Mouse (Mus musculus) MEL (cell line): ENCODE data around the gene Atoh8. TPM values are rescaled to one million over a fixed set of nuclear protein-coding genes. Genes with fewer than 3 reads are reported as not detected.

Source experiments
- DNase-seq: peaks from one replicate; pipeline ENCODE4 v3.0.0; 2011; ENCODE audit warnings: low read depth, low spot score
- H3K27ac ChIP-seq: 2 replicates; pipeline ENCODE4 v1.5.1; 2012; ENCODE audit warnings: low read depth, mild to moderate bottlenecking, control low read depth, low read length, moderate library complexity; ENCODE audit not compliant: control insufficient read depth
- H3K27me3 ChIP-seq, 2 experiments: fragments of 150-350 bp in 1 of 2; sonication (generic) in 1 of 2; 2 replicates each; pipeline ENCODE4 v1.6.1; 2012; ENCODE audit warnings: low read length in 2 of 2, mild to moderate bottlenecking in 2 of 2, improper control_type of control experiment in 1 of 2, moderate library complexity in 1 of 2; ENCODE audit not compliant: insufficient read depth in 2 of 2, control insufficient read depth in 1 of 2
- H3K36me3 ChIP-seq, 2 experiments: 2 replicates each; pipeline ENCODE4 v1.6.1; 2012 to 2014; ENCODE audit warnings: low read length in 2 of 2, improper control_type of control experiment in 1 of 2, inconsistent platforms in 1 of 2, mild to moderate bottlenecking in 1 of 2; ENCODE audit not compliant: insufficient read depth in 2 of 2, control insufficient read depth in 1 of 2
- H3K4me1 ChIP-seq, 2 experiments: fragments of 150-350 bp in 1 of 2; sonication (generic) in 1 of 2; 2 replicates each; pipeline ENCODE4 v1.6.1; 2012; ENCODE audit warnings: low read length in 2 of 2, improper control_type of control experiment in 1 of 2, mild to moderate bottlenecking in 1 of 2; ENCODE audit not compliant: insufficient read depth in 2 of 2, control insufficient read depth in 1 of 2
- H3K4me3 ChIP-seq, 2 experiments: fragments of 150-350 bp in 1 of 2; sonication (generic) in 1 of 2; 2 replicates each; pipeline ENCODE4 v1.5.1; 2012; ENCODE audit warnings: low read depth in 2 of 2, low read length in 2 of 2, mild to moderate bottlenecking in 2 of 2, moderate library complexity in 2 of 2, control low read depth in 1 of 2, improper control_type of control experiment in 1 of 2; ENCODE audit not compliant: control insufficient read depth in 1 of 2, insufficient read depth in 1 of 2
- H3K79me2 ChIP-seq: 2 replicates; pipeline ENCODE4 v1.6.1; 2012; ENCODE audit warnings: mild to moderate bottlenecking, low read length, moderate library complexity; ENCODE audit not compliant: control insufficient read depth, poor library complexity, insufficient read depth
- H3K9ac ChIP-seq: 2 replicates; pipeline ENCODE4 v1.6.1; 2012; ENCODE audit warnings: low read depth, mild to moderate bottlenecking, control low read depth, low read length, moderate library complexity; ENCODE audit not compliant: control insufficient read depth, poor library complexity, severe bottlenecking
- H3K9me3 ChIP-seq: fragments of 150-350 bp; sonication (generic); replicated peaks from 2 replicates; pipeline ENCODE4 v1.6.1; 2012; ENCODE audit warnings: mild to moderate bottlenecking, low read length, improper control_type of control experiment, moderate library complexity; ENCODE audit not compliant: insufficient read depth
- BHLHE40 ChIP-seq: IDR thresholded peaks from 2 replicates; pipeline ENCODE4 v1.6.1; 2012; ENCODE audit warnings: low read depth, mild to moderate bottlenecking, inconsistent platforms, low read length, improper control_type of control experiment, borderline replicate concordance
- CHD1 ChIP-seq: IDR thresholded peaks from 2 replicates; pipeline ENCODE4 v1.6.1; 2012; ENCODE audit warnings: low read depth, mild to moderate bottlenecking, inconsistent platforms, low read length, improper control_type of control experiment
- CHD2 ChIP-seq: IDR thresholded peaks from 2 replicates; pipeline ENCODE4 v1.6.1; 2011; ENCODE audit warnings: low read length, improper control_type of control experiment
- E2F4 ChIP-seq: IDR thresholded peaks from 2 replicates; pipeline ENCODE4 v1.6.1; 2011; ENCODE audit warnings: low read depth, low read length, improper control_type of control experiment, borderline replicate concordance
- EP300 ChIP-seq, 2 experiments: IDR thresholded peaks; 2 replicates each; pipeline ENCODE4 v1.6.1; 2011; ENCODE audit warnings: improper control_type of control experiment in 2 of 2, low read length in 2 of 2, low read depth in 1 of 2, mild to moderate bottlenecking in 1 of 2
- GABPA ChIP-seq: IDR thresholded peaks from 2 replicates; pipeline ENCODE4 v1.6.1; 2012; ENCODE audit warnings: low read depth, mild to moderate bottlenecking, inconsistent platforms, low read length, improper control_type of control experiment, moderate library complexity
- GATA1 ChIP-seq: IDR thresholded peaks from 2 replicates; pipeline ENCODE4 v1.6.1; 2011; ENCODE audit warnings: low read depth, low read length, improper control_type of control experiment
- HCFC1 ChIP-seq: IDR thresholded peaks from 2 replicates; pipeline ENCODE4 v1.6.1; 2012; ENCODE audit warnings: low read depth, mild to moderate bottlenecking, inconsistent platforms, low read length, improper control_type of control experiment, moderate library complexity
- JUND ChIP-seq: IDR thresholded peaks from 2 replicates; pipeline ENCODE4 v1.6.1; 2011; ENCODE audit warnings: low read depth, mild to moderate bottlenecking, improper control_type of control experiment, low read length
- MAX ChIP-seq: IDR thresholded peaks from 2 replicates; pipeline ENCODE4 v1.6.1; 2011; ENCODE audit warnings: low read length, improper control_type of control experiment
- MAZ ChIP-seq: IDR thresholded peaks from 2 replicates; pipeline ENCODE4 v1.6.1; 2012; ENCODE audit warnings: low read depth, mild to moderate bottlenecking, inconsistent platforms, low read length, improper control_type of control experiment
- MYC ChIP-seq: IDR thresholded peaks from 2 replicates; pipeline ENCODE4 v1.6.1; 2011; ENCODE audit warnings: low read depth, mild to moderate bottlenecking, low read length, improper control_type of control experiment, moderate library complexity
- NELFE ChIP-seq: IDR thresholded peaks from 2 replicates; pipeline ENCODE4 v1.6.1; 2011; ENCODE audit warnings: low read depth, low read length, improper control_type of control experiment
- NRF1 ChIP-seq: IDR thresholded peaks from 2 replicates; pipeline ENCODE4 v1.6.1; 2014; ENCODE audit warnings: low read depth, mild to moderate bottlenecking, inconsistent platforms, low read length, improper control_type of control experiment, moderate library complexity; ENCODE audit not compliant: poor library complexity, insufficient read depth, severe bottlenecking
- POLR2AphosphoS2 ChIP-seq: IDR thresholded peaks from 2 replicates; pipeline ENCODE4 v1.6.1; 2011; ENCODE audit warnings: low read length, improper control_type of control experiment
- POLR2AphosphoS5 ChIP-seq: IDR thresholded peaks from 2 replicates; pipeline ENCODE4 v1.6.1; 2012; ENCODE audit warnings: low read depth, borderline replicate concordance, mild to moderate bottlenecking, inconsistent platforms, low read length, moderate library complexity, mixed read lengths
- RAD21 ChIP-seq: IDR thresholded peaks from 2 replicates; pipeline ENCODE4 v1.6.1; 2011; ENCODE audit warnings: mild to moderate bottlenecking, low read depth, low read length, improper control_type of control experiment
- RCOR1 ChIP-seq: IDR thresholded peaks from 2 replicates; pipeline ENCODE4 v1.6.1; 2012; ENCODE audit warnings: low read depth, mild to moderate bottlenecking, inconsistent platforms, low read length, improper control_type of control experiment
- SMC3 ChIP-seq: IDR thresholded peaks from 2 replicates; pipeline ENCODE4 v1.6.1; 2011; ENCODE audit warnings: low read depth, low read length, improper control_type of control experiment
- TAL1 ChIP-seq: IDR thresholded peaks from 2 replicates; pipeline ENCODE4 v1.6.1; 2012; ENCODE audit warnings: mild to moderate bottlenecking, inconsistent platforms, low read length, moderate library complexity, mixed read lengths
- UBTF ChIP-seq: IDR thresholded peaks from 2 replicates; pipeline ENCODE4 v1.6.1; 2012; ENCODE audit warnings: low read depth, mild to moderate bottlenecking, inconsistent platforms, low read length, improper control_type of control experiment, moderate library complexity, borderline replicate concordance; ENCODE audit not compliant: insufficient read depth
- USF1 ChIP-seq: IDR thresholded peaks from 2 replicates; pipeline ENCODE4 v1.6.1; 2014; ENCODE audit warnings: low read depth, mild to moderate bottlenecking, inconsistent platforms, low read length, improper control_type of control experiment, moderate library complexity
- USF2 ChIP-seq, 2 experiments: IDR thresholded peaks; 2 replicates each; pipeline ENCODE4 v1.6.1; 2011 to 2012; ENCODE audit warnings: improper control_type of control experiment in 2 of 2, low read length in 2 of 2, borderline replicate concordance in 1 of 2, inconsistent platforms in 1 of 2, low read depth in 1 of 2, mild to moderate bottlenecking in 1 of 2; ENCODE audit not compliant: insufficient read depth in 1 of 2
- ZNF384 ChIP-seq: IDR thresholded peaks from 2 replicates; pipeline ENCODE4 v1.6.1; 2012; ENCODE audit warnings: low read depth, mild to moderate bottlenecking, inconsistent platforms, low read length, improper control_type of control experiment
- polyA plus RNA-seq, 2 experiments: library from polyadenylated mRNA; stranded (reverse) in 1 of 2; unstranded in 1 of 2; fragments of >175 nt in 1 of 2; fragments of >200 nt in 1 of 2; gene quantifications; 2 replicates each; pipeline versions ENCODE4 v1.2.1 to v1.2.4; 2012; ENCODE audit warnings: low replicate concordance in 2 of 2, low read depth in 1 of 2; ENCODE audit not compliant: insufficient read length in 2 of 2, insufficient read depth in 1 of 2, missing spikeins in 1 of 2
- total RNA-seq: library from RNA; depleted of rRNA; stranded (reverse); fragments of 300-350 nt; gene quantifications from 2 replicates; pipeline ENCODE4 v1.2.3, GENCODE M21; 2012

The Atoh8 gene
- total and polyA plus RNA-seq, 3 experiments, result not detected

DNA sequence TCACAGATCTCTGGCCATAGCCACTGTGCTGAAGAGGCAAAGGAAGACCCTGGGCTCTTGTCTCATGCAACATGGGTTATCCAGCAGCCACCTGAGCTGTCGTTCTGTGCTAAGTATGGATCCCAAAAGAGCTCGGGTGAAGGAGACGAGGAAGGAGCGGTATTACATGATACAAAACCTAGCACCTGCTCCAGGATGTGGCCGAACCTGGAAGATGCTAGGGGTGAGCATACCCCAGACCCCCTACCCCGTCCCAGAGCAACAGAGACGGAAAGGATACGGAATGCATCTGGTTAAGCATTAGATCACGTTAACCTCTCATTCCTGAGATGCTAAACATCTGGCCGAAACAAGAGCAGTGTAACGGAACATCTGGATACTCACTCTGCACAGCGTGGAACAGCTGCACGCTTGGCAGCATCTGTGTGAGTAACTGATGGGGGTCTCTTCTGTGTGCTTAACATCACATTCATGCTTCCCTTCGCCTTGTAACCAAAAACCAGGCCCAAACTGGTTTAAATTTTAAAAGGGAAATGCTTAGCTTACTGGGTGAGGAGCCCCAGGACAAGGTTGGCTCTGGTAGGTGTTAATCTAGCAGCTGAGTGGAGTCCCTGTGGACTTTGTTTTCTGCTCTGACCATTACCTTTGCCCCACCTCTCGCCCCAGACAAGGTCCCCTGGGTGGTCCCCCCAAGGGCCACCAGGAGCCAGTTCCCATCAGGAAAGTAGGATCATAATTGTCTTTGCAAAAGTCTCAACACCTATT is 13.0 kb upstream of the Atoh8 start:
- Histone ChIP-seq H3K4me1 (no peaks in the 10 kb centered on the region), H3K9me3 (no peaks in the 10 kb centered on the region), H3K79me2 (no peaks in the 10 kb centered on the region), H3K4me3 (no peak overlapping the region), H3K27ac (no peak overlapping the region), H3K9ac (no peak overlapping the region), H3K36me3 (no peaks in the 10 kb centered on the region), H3K27me3 (peaks cover 7 to 9% of the 10 kb centered on the region in 2 experiments)
- no peak for DNase-seq
- TF ChIP-seq TAL1 (no peak), MAZ (no peak), HCFC1 (no peak), CHD1 (no peak), USF1 (no peak), MYC (no peak), EP300 (IDR thresholded peaks at IDR 0.05; ENCODE audit: low read depth in 1 of 2, low read length in 2 of 2) (no peak), POLR2AphosphoS5 (no peak), POLR2AphosphoS2 (no peak), RAD21 (no peak), NELFE (no peak), BHLHE40 (no peak), ZNF384 (no peak), GATA1 (no peak), USF2 (IDR thresholded peaks at IDR 0.05; ENCODE audit: borderline replicate concordance in 1 of 2, insufficient read depth in 1 of 2, low read depth in 1 of 2, low read length in 2 of 2) (no peak), GABPA (no peak), UBTF (no peak), NRF1 (no peak)

GRCm38 (mm10) chr6:72246303-72246702 is 10.9 kb upstream of the Atoh8 start:
- Histone ChIP-seq H3K27me3 (peaks cover 9 to 11% of the 10 kb centered on the region in 2 experiments), H3K9me3 (no peaks in the 10 kb centered on the region), H3K9ac (no peak overlapping the region), H3K4me1 (no peaks in the 10 kb centered on the region), H3K36me3 (no peaks in the 10 kb centered on the region), H3K27ac (no peak overlapping the region), H3K79me2 (no peaks in the 10 kb centered on the region), H3K4me3 (no peak overlapping the region)
- TF ChIP-seq SMC3, result no peak
- no peak for TF ChIP-seq UBTF
- TF ChIP-seq CHD1, result no peak
- TF ChIP-seq ZNF384, result no peak
- TF ChIP-seq MAZ, result no peak
- TF ChIP-seq MAX, result no peak
- no peak for TF ChIP-seq JUND
- no peak for TF ChIP-seq CHD2
- TF ChIP-seq E2F4, result no peak
- TF ChIP-seq RCOR1, result no peak
- DNase-seq, result no peak
